20 mouse cellular contexts compared by ENCODE assay signal in the genomic region with DNA sequence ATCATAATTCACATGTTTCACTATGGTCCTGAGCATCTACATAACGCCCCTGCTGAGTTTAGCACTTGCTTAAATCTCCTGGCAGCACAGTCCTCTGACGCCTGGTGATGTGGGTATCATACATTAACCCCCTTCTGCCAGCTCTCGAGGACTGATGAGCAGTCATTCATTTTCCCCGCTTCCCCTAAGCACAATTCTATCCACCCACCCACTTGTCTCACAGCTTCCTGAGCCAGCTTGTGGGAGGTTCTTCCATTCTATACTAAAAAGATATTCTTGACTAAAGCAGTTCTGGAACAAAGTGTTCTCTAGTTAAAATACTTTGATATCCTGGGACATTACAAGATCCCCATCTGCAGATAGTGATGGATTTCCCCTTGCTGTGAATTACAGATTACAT.
DNase-seq lines count a peak whose midpoint lies in the region; ATAC-seq lines count a peak whose summit lies in the region.
"Had no signal": no experiment of that assay in that cellular context is flagged by ENCODE, and none has a peak within 500 bp of the region (broad histone marks: within the 10 kb centered on the region; RNA-seq: fewer than 3 reads in every experiment).

No protein-coding gene starts in this region.

- ATAC-seq in hindbrain, embryonic 14.5 days (ENCODE audit: low FRiP score): no peak
- ATAC-seq in hindbrain, embryonic 11.5 days (ENCODE audit: low FRiP score): no peak
- ATAC-seq: forebrain, postnatal 0 days; lung, postnatal 0 days; midbrain, embryonic 13.5 days had no signal

- H3K9me3 ChIP-seq in hindbrain, embryonic 14.5 days (ENCODE audit: control insufficient read depth, low read length): no peaks in the 10 kb centered on the region
- H3K9me3 ChIP-seq in hindbrain, embryonic 11.5 days (ENCODE audit: control insufficient read depth, low read length): no peaks in the 10 kb centered on the region
- H3K9me3 ChIP-seq in embryonic facial prominence, embryonic 10.5 days: no peaks in the 10 kb centered on the region
- H3K9me3 ChIP-seq: embryonic facial prominence, embryonic 12.5 days; hindbrain, embryonic 12.5 days; limb, embryonic 12.5 days; liver, embryonic 13.5 days; midbrain, embryonic 13.5 days; neural tube, embryonic 15.5 days had no signal

- H3K27me3 ChIP-seq in hindbrain, embryonic 14.5 days (ENCODE audit: control insufficient read depth, insufficient read depth, low read length): no peaks in the 10 kb centered on the region
- no peaks in the 10 kb centered on the region for H3K27me3 ChIP-seq in hindbrain, embryonic 11.5 days (ENCODE audit: control insufficient read depth, insufficient read depth, low read length)
- no peaks in the 10 kb centered on the region for H3K27me3 ChIP-seq in embryonic facial prominence, embryonic 10.5 days (replicated peaks; ENCODE audit: low read depth, poor library complexity, severe bottlenecking)
- H3K27me3 ChIP-seq: embryonic facial prominence, embryonic 12.5 days; hindbrain, embryonic 12.5 days; limb, embryonic 12.5 days; liver, embryonic 13.5 days; midbrain, embryonic 13.5 days; neural tube, embryonic 15.5 days had no signal

- no peaks in the 10 kb centered on the region for H3K36me3 ChIP-seq in hindbrain, embryonic 14.5 days (replicated peaks; ENCODE audit: control insufficient read depth, insufficient read depth)
- no peaks in the 10 kb centered on the region for H3K36me3 ChIP-seq in hindbrain, embryonic 11.5 days (ENCODE audit: control insufficient read depth, insufficient read depth, low read length)
- H3K36me3 ChIP-seq in embryonic facial prominence, embryonic 10.5 days (replicated peaks): no peaks in the 10 kb centered on the region
- H3K36me3 ChIP-seq: embryonic facial prominence, embryonic 12.5 days; hindbrain, embryonic 12.5 days; limb, embryonic 12.5 days; liver, embryonic 13.5 days; midbrain, embryonic 13.5 days; neural tube, embryonic 15.5 days had no signal

- peak; percentile 7 for DNase-seq in hindbrain, embryonic 14.5 days (ENCODE audit: low spot score)
- DNase-seq in hindbrain, embryonic 11.5 days (ENCODE audit: low spot score): no peak
- peak; percentile 3 to 4 for DNase-seq in layer of hippocampus, adult 8-10 months (ENCODE audit: low spot score in 2 of 2)
- DNase-seq in layer of hippocampus, postnatal 10 days (ENCODE audit: low spot score in 2 of 2): no peak
- peak; percentile 55 to 61 for DNase-seq in left cerebral cortex, adult 18-20 months (ENCODE audit: low spot score in 2 of 2)
- peak; percentile 6 for DNase-seq in right cerebral cortex, postnatal 14 days
- no peak for DNase-seq in adipocyte (ENCODE audit: low spot score)
- DNase-seq in embryonic facial prominence, embryonic 10.5 days (ENCODE audit: low spot score): no peak
- DNase-seq: adrenal gland, adult 8-10 months; cerebellum, adult 2 months; forebrain, postnatal 0 days; gastrocnemius, postnatal 25 days; kidney, postnatal 25 days; liver, embryonic 13.5 days had no signal

- H3K4me1 ChIP-seq in hindbrain, embryonic 14.5 days (replicated peaks; ENCODE audit: control insufficient read depth, insufficient read depth, low read length): no peaks in the 10 kb centered on the region
- no peaks in the 10 kb centered on the region for H3K4me1 ChIP-seq in hindbrain, embryonic 11.5 days (replicated peaks; ENCODE audit: control insufficient read depth, insufficient read depth, low read length)
- H3K4me1 ChIP-seq in embryonic facial prominence, embryonic 10.5 days: no peaks in the 10 kb centered on the region
- H3K4me1 ChIP-seq: embryonic facial prominence, embryonic 12.5 days; hindbrain, embryonic 12.5 days; limb, embryonic 12.5 days; liver, embryonic 13.5 days; midbrain, embryonic 13.5 days; neural tube, embryonic 15.5 days had no signal

- no peak overlapping the region for H3K9ac ChIP-seq in hindbrain, embryonic 14.5 days
- no peak overlapping the region for H3K9ac ChIP-seq in hindbrain, embryonic 11.5 days (ENCODE audit: low read depth, low read length)
- H3K9ac ChIP-seq: embryonic facial prominence, embryonic 12.5 days; forebrain, postnatal 0 days; hindbrain, embryonic 12.5 days; limb, embryonic 12.5 days; liver, embryonic 13.5 days; midbrain, embryonic 13.5 days; neural tube, embryonic 15.5 days had no signal

- no peak overlapping the region for H3K4me3 ChIP-seq in hindbrain, embryonic 14.5 days (replicated peaks; ENCODE audit: low read length)
- no peak overlapping the region for H3K4me3 ChIP-seq in hindbrain, embryonic 11.5 days (ENCODE audit: low read depth, low read length)
- no peak overlapping the region for H3K4me3 ChIP-seq in embryonic facial prominence, embryonic 10.5 days
- H3K4me3 ChIP-seq: embryonic facial prominence, embryonic 12.5 days; hindbrain, embryonic 12.5 days; limb, embryonic 12.5 days; liver, embryonic 13.5 days; midbrain, embryonic 13.5 days; neural tube, embryonic 15.5 days had no signal

- H3K4me2 ChIP-seq in hindbrain, embryonic 14.5 days (replicated peaks): no peak overlapping the region
- no peak overlapping the region for H3K4me2 ChIP-seq in hindbrain, embryonic 11.5 days (replicated peaks; ENCODE audit: low read depth, low read length)
- H3K4me2 ChIP-seq: embryonic facial prominence, embryonic 12.5 days; hindbrain, embryonic 12.5 days; limb, embryonic 12.5 days; liver, embryonic 13.5 days; midbrain, embryonic 13.5 days; neural tube, embryonic 15.5 days had no signal

- no peak overlapping the region for H3K27ac ChIP-seq in hindbrain, embryonic 14.5 days
- no peak overlapping the region for H3K27ac ChIP-seq in hindbrain, embryonic 11.5 days (ENCODE audit: low read depth, low read length)
- no peak overlapping the region for H3K27ac ChIP-seq in embryonic facial prominence, embryonic 10.5 days (replicated peaks)
- H3K27ac ChIP-seq: embryonic facial prominence, embryonic 12.5 days; hindbrain, embryonic 12.5 days; limb, embryonic 12.5 days; liver, embryonic 13.5 days; midbrain, embryonic 13.5 days; neural tube, embryonic 15.5 days had no signal

- 63% methylated on average over 4 of the region's 4 CpGs for WGBS in hindbrain, embryonic 14.5 days
- 76% methylated on average over 4 of the region's 4 CpGs for WGBS in hindbrain, embryonic 11.5 days
- 80% methylated on average over 4 of the region's 4 CpGs for WGBS in embryonic facial prominence, embryonic 10.5 days

Comparison
In these comparisons a context has a peak if more than half of its experiments do, and no peak if none do; other contexts are left out.
1. DNase-seq: peak in hindbrain, embryonic 14.5 days (single experiment), layer of hippocampus, adult 8-10 months (2 of 2), left cerebral cortex, adult 18-20 months (2 of 2) and right cerebral cortex, postnatal 14 days (single experiment); none in hindbrain, embryonic 11.5 days (single experiment), layer of hippocampus, postnatal 10 days (0 of 2), adipocyte (single experiment) and embryonic facial prominence, embryonic 10.5 days (single experiment).